Mouse (Mus musculus) megakaryocyte, embryonic 14.5 days (primary cell): Measurements from ENCODE around the gene Sec24c.

ENCODE experiments used
- FLI1 ChIP-seq: IDR thresholded peaks from 2 replicates; pipeline ENCODE4 v1.6.1; 2012; ENCODE audit warnings: low read length, inconsistent platforms, mixed read lengths
- GATA1 ChIP-seq: IDR thresholded peaks from 3 replicates; pipeline ENCODE4 v1.6.1; 2012; ENCODE audit warnings: mixed read lengths, low read length, inconsistent platforms, borderline replicate concordance

DNA sequence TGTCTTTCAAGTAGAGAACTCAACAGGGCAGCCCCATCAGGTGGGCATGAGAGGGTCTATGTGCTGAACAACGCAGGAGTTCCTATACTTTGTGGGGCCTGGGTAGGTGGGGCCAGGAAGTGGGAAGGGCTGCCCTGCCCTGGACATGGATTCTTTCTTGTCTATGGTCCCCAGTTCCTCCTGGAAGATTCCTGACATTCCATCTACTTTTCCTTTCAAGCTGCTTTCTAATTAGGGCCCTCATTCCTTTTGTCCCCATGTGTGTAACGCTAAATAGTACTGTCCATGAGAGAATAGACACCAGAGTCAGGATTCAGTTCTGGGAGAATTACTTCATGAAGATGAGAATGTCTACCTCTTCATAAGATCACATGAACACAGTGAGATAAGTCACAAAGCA is 10.5 kb upstream of the Sec24c start:
- TF ChIP-seq GATA1 (no peak), FLI1 (no peak)
